Mouse (Mus musculus): ENCODE measurements around the gene Jmjd1c.

- no peak for TF ChIP-seq POLR2A (IDR thresholded peaks at IDR 0.05; ENCODE audit: extremely low read depth, insufficient read depth, low read length)
- no peak for TF ChIP-seq CTCF (IDR thresholded peaks at IDR 0.05; ENCODE audit: extremely low read depth, insufficient read depth, low read length)
Measured at GRCm38 (mm10) chr10:67079030-67079429, 16.9 kb upstream of the Jmjd1c start.
